Mouse (Mus musculus): ENCODE measurements around the gene Ddx18. TPM values are rescaled to one million over a fixed set of nuclear protein-coding genes. Genes with fewer than 3 reads are reported as not detected.

Gene Ddx18
- 10 to 100 TPM; 16.2 to 20.2 TPM for total RNA-seq (2021)

GRCm38 (mm10) chr1:121567521-121568489, at the start of gene Ddx18:
Gene Ddx18, minus strand, starts transcription at chr1:121567989.
- peak; percentile 97 to 99 for DNase-seq
- intact Hi-C loops (cut with DNase I): loop anchor here (5.0 kb wide), 2 partner anchors 136 to 241 kb away; partner anchors contain the start of gene Ccdc93

DNA sequence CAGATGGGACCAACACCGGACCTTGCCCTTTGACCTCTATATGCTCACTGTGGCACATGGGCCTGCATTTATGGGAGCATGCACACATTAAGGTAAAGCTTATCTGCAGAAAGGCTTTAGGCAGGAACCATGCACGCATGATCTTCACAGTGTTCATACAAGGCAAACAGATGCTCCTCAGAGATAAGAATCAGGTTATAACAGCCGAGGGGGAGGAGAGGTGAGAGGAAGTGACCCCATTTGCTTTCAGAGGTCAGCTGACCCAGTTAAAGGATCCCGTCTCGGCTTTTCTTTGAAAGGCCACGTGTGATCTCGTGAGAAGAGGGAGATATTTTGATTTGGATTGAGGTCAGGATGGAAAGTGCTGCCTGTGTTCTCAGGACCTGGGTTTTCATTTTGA, 40.2 kb upstream of the Ddx18 start:
- DNase-seq: no peak
- intact Hi-C loops (cut with DNase I): no loop called here

DNA sequence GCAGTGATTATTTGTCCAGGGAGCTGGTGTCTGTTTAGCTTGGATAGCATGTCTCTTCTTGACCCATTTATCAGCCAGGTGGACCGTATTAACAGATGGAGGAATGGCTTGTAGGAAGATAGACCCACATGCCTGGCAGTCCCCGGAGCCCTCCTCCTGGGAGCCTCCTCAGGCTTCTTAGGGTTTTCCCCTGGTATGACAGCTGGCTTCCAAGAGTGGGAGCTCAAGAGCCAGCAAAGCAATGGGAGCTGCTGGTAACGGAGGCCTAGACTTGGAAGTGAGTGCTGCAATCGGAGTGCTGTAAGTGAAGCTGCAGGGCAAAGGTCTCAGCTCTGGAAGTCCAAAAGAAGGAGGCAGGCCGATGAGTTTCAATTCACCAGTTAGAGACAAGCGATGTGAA, 37.3 kb upstream of the Ddx18 start:
- intact Hi-C loops (cut with DNase I): no loop called here
- DNase-seq: peak in 1 of 2 experiments; percentile 7

GRCm38 (mm10) chr1:121601893-121602292, 34.1 kb upstream of the Ddx18 start:
- no peak for DNase-seq
- intact Hi-C loops (cut with DNase I): no loop called here

GRCm38 (mm10) chr1:121601084-121601483, 33.3 kb upstream of the Ddx18 start:
- peak in 1 of 2 experiments; percentile 8 for DNase-seq
- intact Hi-C loops (cut with DNase I): no loop called here

DNA sequence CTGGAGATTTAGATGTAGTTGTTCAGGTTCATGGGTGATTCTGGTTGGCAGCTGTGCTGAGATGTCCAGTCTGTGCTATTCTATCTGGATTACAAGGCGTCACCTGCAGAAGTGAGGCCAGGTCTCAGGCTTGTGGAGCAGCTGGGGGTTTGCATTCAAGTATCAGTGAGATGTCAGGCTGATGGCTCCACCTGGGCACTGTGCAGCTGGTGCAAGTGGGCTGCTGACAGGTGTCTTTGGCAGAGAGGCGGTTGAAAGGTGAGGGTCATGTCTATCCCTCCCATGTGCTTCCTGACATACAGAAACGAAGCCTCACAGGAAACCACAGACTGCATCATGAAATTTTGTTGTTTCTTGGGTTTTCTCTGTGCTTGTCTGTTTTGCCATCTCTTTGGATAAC, 30.6 kb upstream of the Ddx18 start:
- no peak for DNase-seq
- intact Hi-C loops (cut with DNase I): loop anchor here (5.0 kb wide), 1 partner anchor 754 kb away; no protein-coding TSS in a partner anchor

GRCm38 (mm10) chr1:121596951-121597625, 29.3 kb upstream of the Ddx18 start:
- intact Hi-C loops (cut with DNase I): loop anchor here (5.0 kb wide), 1 partner anchor 755 kb away; no protein-coding TSS in a partner anchor
- peak in 1 of 2 experiments; percentile 8 for DNase-seq

GRCm38 (mm10) chr1:121584838-121585237, 17.0 kb upstream of the Ddx18 start:
- intact Hi-C loops (cut with DNase I): no loop called here
- DNase-seq: no peak

DNA sequence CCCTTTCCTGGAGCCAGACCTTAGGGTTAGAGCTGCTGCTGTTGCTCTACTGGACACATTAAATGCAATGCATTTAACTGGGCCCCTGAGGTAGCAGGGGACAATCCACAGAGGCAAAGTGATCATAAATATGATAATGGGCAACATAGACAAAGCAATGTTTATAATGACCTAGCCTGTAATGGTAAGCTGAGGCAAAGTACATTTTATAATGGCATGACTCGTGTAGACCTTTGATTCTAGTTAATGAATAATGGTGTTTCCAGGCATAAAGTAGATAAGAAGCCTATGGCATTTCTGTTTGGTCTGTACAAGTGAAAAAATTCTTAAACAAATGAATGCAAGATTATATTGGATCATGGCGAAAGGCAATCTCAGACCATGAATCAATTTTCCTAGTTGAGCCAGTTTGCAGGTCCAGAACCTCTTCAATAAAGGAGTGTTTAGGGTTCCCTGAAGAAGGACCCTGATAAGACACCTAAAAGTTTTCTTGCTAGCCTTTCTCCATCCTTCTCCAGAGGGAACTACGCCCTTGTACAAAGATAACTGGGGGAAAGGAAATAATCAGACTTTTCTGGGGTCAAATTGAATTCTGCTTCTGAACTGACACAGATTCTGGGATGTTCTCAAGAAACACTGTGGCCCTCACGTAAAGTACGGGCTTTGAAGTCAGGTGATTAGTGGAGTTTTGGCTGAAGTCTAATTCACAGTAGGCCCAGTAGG, 13.5 kb upstream of the Ddx18 start:
- intact Hi-C loops (cut with DNase I): no loop called here
- no peak for DNase-seq

- DNase-seq: no peak
- intact Hi-C loops (cut with DNase I): no loop called here
Observed at GRCm38 (mm10) chr1:121577491-121577890, 9.7 kb upstream of the Ddx18 start.

DNA sequence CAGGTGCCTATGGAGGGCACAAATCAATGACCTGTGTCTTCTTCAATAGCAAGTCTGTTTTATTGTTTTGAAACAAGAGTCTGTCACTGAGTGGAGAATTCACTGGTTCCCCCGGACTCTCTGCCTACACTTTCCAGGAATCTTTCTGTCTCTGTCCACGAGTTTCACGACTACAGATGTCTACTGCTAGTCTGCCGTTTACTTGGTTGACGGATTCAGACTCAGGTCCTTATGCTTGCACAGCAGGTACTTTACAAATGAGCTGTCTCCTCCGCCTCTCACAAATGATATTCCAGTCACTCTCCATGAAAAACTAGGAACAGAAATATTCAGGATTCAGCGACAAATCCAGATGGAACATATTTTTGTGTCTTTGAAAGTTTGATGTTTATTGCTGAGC, 2.7 kb upstream of the Ddx18 start:
- intact Hi-C loops (cut with DNase I): no loop called here
- DNase-seq: no peak

DNA sequence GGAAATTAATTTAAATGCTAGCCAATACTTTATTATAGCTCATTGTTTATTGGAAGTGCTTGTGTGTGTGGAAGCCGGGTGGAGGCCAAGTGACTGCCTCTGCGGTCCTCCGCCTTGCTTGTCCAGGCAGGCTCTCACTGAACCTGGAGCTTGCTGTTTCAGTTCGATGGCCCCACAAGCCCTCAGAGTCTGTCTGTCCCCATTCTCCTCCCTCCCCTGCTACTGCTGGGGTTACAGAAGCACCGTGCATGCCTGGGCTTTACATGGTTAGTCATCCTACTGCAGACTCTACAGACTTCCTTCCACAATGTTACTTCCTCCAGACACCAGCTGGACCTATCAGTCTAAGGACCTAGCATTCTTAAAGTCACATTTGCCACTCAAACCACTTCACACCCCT, 9.9 kb downstream of the Ddx18 start:
- DNase-seq: no peak
- intact Hi-C loops (cut with DNase I): no loop called here

GRCm38 (mm10) chr1:121551457-121551835, 16.3 kb downstream of the Ddx18 start:
- DNase-seq: peak in 1 of 2 experiments; percentile 16
- intact Hi-C loops (cut with DNase I): no loop called here

- intact Hi-C loops (cut with DNase I): no loop called here
Observed at GRCm38 (mm10) chr1:121550801-121551456, 16.9 kb downstream of the Ddx18 start.

DNA sequence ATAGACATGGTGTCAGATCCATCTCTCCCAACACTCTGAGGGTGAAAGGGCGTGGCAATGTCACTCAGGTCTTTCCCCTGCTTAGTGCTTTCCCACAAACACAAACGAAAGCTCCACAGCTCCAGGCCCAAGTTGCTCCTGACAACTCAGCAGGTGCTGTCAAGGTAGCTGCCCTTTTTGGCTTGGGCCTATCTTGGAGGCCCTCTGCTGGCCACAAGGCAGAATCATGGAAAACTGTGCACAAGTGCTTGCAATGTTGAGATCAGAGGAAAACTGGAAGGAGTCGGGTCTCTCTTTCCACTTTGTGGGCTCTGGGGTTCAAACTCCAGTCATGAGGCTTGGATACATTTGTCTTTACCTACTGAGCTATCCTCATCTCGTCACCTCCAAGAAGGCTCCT, 18.3 kb downstream of the Ddx18 start:
- no peak for DNase-seq
- intact Hi-C loops (cut with DNase I): loop anchor here (5.0 kb wide), 1 partner anchor 107 kb away; no protein-coding TSS in a partner anchor

More at GRCm38 (mm10) chr1:121550801-121551456, 16.9 kb downstream of the Ddx18 start:
- no peak for DNase-seq

DNA sequence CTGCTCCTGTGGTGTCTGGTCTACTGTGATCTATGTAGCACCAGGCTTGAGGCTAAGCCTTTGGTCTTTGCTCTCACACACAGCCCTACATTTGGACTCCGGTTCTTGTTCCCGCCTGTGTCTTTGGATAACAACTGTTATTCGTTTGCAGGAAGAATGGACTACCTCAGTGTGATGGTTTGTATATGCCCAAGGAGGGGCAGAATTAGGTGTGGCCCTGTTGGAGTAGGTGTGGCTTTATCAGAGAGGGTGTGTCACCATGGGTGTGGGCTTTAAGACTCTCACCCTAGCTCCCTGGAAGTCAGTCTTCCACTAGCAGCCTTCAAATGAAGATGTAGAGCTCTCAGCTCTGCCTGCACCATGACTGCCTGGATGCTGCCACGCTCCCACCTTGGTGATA, 19.1 kb downstream of the Ddx18 start:
- intact Hi-C loops (cut with DNase I): loop anchor here (5.0 kb wide), 1 partner anchor 106 kb away; no protein-coding TSS in a partner anchor

GRCm38 (mm10) chr1:121546844-121547243, 20.9 kb downstream of the Ddx18 start:
- intact Hi-C loops (cut with DNase I): loop anchor here (5.0 kb wide), 1 partner anchor 105 kb away; no protein-coding TSS in a partner anchor
- no peak for DNase-seq

More for the DNA sequence above, 19.1 kb downstream of the Ddx18 start:
- no peak for DNase-seq

GRCm38 (mm10) chr1:121540361-121540760, 27.4 kb downstream of the Ddx18 start:
- DNase-seq: no peak
- intact Hi-C loops (cut with DNase I): no loop called here

DNA sequence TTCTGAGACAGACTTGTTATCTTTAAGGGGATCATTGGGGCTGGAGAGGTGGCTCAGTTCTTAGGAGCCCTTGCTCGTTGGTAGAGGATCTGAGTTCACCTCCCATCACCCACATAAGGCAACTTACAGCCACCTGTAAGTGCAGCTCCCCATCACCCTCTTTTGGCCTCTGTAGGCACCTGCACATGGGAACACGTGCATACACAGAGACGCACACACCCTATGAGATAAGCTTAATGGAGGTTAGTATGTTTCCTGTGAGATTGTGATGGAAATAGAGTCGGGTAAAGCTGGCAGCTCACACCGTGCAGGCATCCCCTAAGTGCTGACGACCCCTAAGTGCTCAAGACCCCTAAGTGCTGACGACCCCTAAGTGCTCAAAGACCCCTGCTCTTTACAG, 36.4 kb downstream of the Ddx18 start:
- intact Hi-C loops (cut with DNase I): no loop called here
- DNase-seq: no peak

DNA sequence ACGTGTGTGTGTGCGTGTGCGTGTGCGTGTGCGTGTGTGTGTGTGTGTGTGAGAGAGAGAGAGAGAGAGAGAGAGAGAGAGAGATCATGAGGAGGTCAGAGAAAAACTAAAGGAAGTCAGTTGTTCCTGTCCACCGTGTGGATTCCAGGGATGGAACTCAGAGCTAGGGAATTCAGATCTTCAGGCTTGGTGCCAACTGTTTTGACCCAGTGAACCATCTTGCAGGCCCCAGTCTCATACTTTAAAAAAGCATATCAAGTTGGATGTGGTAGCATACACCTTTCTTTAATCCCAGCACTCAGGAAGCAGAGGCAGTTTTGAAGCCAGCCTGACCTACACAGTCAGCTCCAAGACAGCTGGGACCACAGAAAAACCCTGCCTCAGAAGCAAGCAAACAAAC, 38.5 kb downstream of the Ddx18 start:
- no peak for DNase-seq

More for the DNA sequence above, 38.5 kb downstream of the Ddx18 start:
- intact Hi-C loops (cut with DNase I): no loop called here

Measured in heart, postnatal 10 days (tissue).